Mouse (Mus musculus) retina, embryonic 14.5 days (tissue): ENCODE measurements around the gene Pmfbp1.
A peak's percentile ranks its signal among the peaks of the same experiment; 100 is the strongest.
"Not testable (repeated sequence)": the region's sequence is repeated elsewhere in the genome, so short reads cannot be mapped to it uniquely, and the experiment has no call there.

Source experiments
- DNase-seq: peaks from one replicate; pipeline ENCODE4 v3.0.0-alpha.2; 2015; ENCODE audit warnings: low spot score

The Pmfbp1 gene

DNA sequence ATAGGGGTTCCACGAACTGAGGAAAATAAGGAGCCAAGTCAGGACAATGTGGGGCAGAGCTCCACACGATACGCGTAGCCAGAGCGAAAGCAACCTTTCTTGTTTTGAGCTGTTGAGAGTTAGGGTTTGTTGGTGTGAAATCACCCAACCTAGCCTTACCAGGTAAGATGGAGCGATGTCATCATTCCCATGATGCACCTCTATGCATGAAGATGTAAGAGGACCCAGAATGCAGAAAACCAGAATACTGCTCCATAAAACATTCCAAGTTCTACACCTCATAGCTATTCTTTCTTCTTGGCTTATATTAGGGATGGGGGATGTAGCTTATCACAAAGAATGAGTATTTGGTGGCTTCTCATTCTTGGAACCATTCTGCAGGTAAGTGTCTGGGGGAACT, at the start of gene Pmfbp1:
Pmfbp1 (plus strand) TSS at position 301 of the 400 bp plus-strand sequence.
- DNase-seq, result no peak

DNA sequence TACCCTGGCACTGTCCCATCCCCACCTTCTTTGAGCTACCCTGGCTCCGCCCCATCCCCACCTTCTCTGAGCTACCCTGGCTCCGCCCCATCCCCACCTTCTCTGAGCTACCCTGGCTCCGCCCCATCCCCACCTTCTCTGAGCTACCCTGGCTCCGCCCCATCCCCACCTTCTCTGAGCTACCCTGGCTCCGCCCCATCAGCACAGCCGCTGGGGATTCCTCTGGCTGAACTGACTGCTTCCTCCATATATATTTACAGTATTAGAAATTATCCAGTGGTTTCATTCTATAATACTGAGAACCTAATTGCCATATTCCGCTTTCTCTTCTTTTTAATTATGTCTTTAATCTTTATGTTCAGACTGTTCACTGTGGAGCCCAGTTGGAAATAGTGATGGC, 46.9 kb upstream of the Pmfbp1 start:
- DNase-seq, result not testable (repeated sequence)

DNA sequence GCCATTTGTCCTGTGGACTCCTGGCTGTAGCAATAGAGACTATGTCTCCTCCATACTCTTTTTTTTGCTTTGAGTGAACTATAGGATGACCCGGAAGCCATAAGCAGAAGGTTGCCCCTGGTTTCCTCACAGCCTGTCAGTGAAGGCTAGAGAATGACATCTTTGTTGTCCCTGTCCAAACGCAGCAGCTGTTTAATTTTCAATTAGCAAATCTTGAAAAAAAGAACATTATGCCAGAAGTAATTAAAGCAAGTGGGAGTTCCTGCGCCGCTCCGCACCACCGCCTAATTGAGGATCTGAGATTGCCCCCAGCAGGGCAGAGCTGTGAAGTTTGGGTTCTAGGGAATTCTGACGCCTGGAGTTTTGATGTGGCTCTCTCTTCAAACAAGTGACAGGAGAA, 42.8 kb upstream of the Pmfbp1 start:
- no peak for DNase-seq

DNA sequence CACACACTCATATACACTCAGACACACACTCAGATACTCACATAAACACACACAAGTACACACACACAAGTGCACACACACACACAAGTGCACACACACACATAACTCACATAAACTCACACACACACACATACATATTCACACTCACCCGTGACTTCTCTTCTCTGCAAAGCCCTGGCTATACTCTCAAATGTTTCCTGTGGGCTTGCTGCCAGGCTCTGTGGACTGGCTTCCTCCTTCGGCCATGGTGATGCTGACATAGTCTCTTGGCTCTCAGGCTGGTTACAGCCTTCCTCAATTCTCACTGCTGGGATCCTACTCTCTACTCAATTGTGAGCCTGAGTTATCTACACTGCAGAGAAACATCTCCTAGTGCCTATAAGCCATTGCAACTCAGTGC, 38.7 kb upstream of the Pmfbp1 start:
- DNase-seq, result no peak

GRCm38 (mm10) chr8:109457387-109457786, 36.4 kb upstream of the Pmfbp1 start:
- DNase-seq, result no peak

GRCm38 (mm10) chr8:109458580-109458979, 35.2 kb upstream of the Pmfbp1 start:
- no peak for DNase-seq

DNA sequence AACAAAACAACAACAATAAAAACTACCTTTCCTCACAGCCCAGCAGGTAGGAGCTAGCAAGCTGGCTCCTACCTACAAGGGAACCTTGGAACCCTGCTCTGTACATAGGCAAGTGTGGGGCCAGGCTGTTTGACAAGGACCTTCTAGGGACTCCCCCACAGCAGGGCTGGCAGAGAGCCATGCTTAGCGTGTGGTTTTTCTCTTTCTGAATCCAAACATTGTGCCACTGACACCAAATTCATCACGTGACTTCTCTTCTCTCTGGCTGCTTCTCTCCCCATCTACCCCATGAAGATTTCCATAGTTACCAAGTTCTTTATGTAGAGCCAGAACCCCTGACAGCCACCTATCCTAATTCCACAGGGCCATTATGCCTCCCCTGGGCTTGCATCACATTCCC, 30.8 kb upstream of the Pmfbp1 start:
- no peak for DNase-seq

DNA sequence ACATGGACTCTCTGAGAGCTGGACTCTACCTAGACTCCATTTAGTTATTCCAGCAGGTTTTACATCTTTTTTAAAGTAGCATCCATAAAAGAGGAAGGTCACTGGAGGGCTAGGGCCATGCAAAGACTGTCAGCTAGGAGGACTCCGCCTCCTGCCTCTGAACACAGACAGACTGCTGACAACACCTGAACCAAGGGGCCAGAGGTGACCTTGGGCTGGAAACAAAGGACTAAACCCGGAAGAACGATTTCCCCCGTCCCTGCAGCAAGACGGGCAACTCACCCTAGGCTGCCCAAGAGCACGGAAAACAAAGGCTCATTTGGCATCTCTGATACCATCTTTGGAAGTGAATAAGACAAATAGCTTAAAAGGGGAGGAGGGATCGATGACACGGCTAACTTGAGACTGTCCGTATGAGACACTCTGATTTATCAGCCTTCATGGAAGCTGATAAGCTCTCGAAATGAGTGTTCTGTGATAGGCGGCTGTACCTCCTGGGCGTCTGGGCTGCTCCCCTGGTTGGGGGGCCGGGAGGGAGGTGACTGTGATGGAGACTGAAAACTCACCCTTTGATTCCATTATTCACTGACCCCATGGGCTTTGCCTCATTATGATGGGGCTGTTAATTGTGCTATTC, 30.0 kb upstream of the Pmfbp1 start:
- peak; percentile 35 for DNase-seq

GRCm38 (mm10) chr8:109464451-109464891, 29.4 kb upstream of the Pmfbp1 start:
- DNase-seq, result peak; percentile 61

DNA sequence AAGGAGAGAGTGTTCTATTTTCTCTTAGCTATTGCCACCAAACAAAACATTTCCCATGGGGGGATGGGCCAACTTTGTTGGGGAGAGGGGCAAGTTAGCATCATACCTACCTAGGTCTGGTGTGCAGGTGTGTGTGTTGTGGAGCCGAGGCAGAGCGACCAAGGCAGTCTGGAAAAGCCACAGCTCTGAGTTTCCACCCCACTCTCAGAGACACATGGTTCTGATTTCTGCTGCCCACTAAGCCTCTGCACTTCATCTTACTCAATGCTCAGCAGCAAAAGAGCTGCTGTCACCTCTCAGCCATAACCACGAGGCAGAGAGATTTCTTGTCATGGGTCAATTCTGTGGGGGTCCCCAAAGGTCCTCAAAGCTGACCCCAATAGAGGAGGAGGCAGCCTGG, 28.8 kb upstream of the Pmfbp1 start:
- DNase-seq, result no peak

GRCm38 (mm10) chr8:109465761-109466160, 28.1 kb upstream of the Pmfbp1 start:
- DNase-seq, result no peak

DNA sequence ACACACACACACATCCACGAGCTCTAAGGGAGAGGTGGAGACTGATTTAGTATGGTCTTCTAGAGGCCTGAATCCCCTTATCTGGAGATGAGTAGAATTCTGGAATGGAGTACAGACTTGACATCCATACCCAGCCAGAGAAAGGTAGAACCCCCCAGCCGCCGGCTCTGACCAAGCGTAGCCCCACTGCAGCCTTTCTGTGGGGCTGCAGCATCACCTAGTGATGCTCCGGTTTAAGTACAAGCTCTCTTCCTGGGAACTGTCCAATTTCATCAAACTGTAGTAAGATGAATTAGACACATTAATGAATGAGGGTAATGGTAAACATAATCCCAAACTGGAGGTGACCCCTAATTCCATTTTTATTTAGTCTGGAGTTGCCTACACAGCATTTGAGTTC, 26.3 kb upstream of the Pmfbp1 start:
- DNase-seq, result peak; percentile 44

- no peak for DNase-seq
Measured at GRCm38 (mm10) chr8:109468112-109468511, 25.7 kb upstream of the Pmfbp1 start.

DNA sequence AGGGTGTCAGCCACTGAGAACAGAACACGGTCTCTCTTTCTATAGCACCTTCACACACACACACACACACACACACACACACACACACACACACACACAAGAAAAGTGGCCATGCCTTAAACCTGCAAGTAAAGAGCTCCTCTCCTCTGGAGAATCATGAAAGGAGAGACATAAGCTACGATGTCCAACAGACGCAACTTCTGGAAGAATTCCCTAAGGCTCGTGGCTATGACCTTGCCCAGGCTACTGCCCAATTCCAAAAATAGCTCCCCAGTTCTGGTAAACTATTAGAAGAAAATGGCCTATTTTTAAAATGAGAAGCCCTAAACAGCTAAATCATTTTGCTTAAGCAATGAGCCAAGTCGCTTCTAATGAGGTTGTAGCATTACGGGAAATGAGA, 22.0 kb upstream of the Pmfbp1 start:
- DNase-seq, result no peak

- no peak for DNase-seq
Measured at GRCm38 (mm10) chr8:109472400-109472799, 21.4 kb upstream of the Pmfbp1 start.

DNA sequence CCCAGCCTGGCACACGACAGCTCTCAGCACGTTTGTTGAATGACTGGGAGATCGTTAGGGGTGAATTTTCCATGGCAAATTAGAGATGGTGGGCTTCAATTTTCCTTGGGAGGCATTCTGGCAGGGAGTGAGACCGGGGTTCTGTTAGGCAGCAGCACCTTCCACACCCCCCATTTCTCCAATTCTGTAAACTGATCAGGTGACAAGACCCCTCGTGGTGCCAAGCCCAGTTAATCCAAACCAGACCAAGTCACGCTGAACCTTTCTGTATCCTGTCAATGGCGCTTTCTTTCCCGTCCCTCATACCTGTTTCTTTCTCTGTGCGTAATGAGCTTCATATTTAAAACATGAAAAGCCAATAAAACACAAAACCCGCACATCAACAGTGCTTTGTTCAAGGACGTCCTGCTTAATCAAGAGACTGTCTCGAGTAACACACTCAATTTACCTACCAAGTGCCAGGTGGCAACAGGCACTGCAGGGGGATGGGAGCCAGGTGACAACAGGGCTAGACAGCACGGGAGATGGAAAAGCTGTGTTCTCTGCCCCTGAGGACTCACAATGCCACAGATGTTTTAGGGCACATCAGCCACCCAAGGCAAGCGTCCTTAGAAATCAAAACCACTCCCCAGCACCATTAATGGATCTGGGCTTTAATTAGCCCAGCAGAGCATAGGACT, 19.2 kb upstream of the Pmfbp1 start:
- no peak for DNase-seq

DNA sequence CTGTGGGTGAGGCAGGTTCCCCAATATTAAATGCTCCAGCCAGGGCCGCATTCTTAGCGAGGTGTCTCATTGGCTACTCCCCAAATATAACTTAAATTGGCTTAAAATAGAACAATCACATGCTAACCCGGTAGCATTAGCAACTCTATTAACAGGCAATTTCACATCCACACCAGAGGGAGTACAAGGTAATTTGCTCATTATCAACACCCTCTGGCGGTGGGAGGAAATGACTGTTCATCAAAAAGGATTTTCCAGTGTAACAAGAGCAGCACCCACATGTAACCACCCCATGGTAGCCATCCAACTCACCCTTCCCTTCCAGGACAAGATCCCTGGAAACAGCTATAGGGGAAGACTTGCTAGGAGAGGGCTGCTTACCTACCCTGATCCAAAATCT, 18.4 kb upstream of the Pmfbp1 start:
- DNase-seq, result no peak

DNA sequence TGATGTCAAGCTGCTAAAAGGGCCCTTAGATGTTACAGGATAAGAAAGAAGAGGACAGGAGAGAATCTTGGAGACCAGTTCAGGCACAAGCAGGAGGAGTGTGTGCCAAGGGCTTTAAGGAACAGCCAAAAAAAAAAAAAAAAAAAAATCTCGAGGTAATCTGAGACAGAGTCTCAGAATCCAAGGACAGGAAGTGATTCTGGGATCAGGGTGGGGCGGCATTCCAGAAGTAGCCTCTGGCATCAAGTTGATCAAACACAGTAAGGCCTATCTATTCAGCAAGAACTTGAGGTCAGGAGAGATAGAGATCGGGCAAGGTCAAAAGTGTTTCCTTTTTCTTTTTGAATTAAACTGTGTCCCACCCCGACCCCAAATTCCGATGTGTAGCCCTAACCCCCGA, 15.2 kb upstream of the Pmfbp1 start:
- DNase-seq, result no peak

DNA sequence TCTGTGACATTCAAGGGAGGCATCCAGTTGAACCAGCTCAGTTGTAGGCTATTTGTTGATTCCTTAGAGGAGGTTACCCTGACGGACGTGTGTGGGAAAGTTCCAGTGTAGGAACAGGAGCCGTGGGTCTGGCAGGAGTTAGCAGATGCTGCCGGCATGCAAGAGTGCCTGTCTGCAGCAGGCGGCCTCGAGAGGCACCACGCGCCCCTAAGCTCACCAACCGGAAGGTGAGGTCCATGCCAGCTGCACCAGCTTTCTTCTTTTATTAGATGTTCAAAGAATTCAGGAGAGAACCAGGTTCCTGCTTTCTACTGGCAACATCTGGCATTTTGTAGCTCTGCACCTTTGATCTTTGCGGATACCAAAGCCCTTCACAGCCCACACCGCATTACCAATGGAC, 9.1 kb upstream of the Pmfbp1 start:
- DNase-seq, result no peak

GRCm38 (mm10) chr8:109485530-109485929, 8.3 kb upstream of the Pmfbp1 start:
- DNase-seq, result no peak

GRCm38 (mm10) chr8:109492785-109493184, 1.0 kb upstream of the Pmfbp1 start:
- DNase-seq, result no peak

- no peak for DNase-seq
Measured at GRCm38 (mm10) chr8:109494601-109495000, 774 bp downstream of the Pmfbp1 start.

- DNase-seq, result no peak
Measured at GRCm38 (mm10) chr8:109497431-109497830, 3.6 kb downstream of the Pmfbp1 start.
